Comparison of ENCODE assay signal across 12 mouse cellular contexts in the genomic region with DNA sequence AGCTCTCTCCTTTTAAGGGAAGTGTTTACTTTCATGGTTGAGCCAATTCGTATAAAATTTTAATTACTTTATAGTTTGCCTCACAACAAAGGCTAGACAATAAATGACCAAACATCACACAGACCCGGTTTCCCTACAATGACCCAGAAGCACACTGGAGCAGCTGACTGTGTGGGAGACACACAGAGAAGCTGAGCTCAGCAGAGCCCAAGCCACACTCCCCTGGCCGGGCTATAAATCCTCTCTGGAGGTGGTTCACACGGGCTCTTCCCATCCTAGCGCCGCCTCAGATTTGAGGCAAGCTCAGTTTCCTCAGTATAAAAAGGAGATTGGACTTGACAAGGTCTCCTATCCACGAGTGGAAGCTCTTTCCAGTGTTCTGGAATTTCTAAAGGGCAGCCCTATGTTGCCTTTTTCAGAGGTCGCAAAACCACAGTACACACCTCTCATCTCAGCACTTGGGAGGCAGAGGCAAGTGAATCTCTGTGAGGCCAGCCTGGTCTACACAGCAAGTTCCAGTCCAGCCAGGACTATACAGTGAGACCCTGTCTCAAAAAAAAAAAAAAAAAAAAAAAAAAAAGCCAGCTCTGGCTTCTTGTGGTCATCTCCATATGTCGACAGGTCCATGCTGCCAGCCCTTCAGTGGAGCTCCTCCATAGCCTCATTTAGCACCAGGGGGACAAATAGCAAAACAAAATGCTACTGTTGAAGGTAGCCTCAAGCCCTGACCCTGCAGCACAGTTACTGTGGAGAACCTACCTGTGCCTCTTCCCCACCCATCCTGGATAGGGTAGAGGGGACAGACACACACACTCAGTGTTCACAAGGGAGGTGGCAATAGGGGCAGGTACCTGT.
DNase-seq lines count a peak whose midpoint lies in the region; ATAC-seq lines count a peak whose summit lies in the region.
"Had no signal": no experiment of that assay in that cellular context is flagged by ENCODE, and none has a peak within 500 bp of the region (broad histone marks: within the 10 kb centered on the region; RNA-seq: fewer than 3 reads in every experiment).

No protein-coding gene starts in this region.

- H3K9ac ChIP-seq in lung, embryonic 15.5 days: no peak overlapping the region
- no peak overlapping the region for H3K9ac ChIP-seq in hindbrain, embryonic 16.5 days (ENCODE audit: low read depth, low read length)
- H3K9ac ChIP-seq: embryonic facial prominence, embryonic 12.5 days; hindbrain, embryonic 15.5 days; liver, embryonic 13.5 days had no signal

- peak overlapping the region; percentile 38 for H3K4me2 ChIP-seq in lung, embryonic 15.5 days
- no peak overlapping the region for H3K4me2 ChIP-seq in hindbrain, embryonic 16.5 days (ENCODE audit: low read length)
- H3K4me2 ChIP-seq: embryonic facial prominence, embryonic 12.5 days; hindbrain, embryonic 15.5 days; liver, embryonic 13.5 days had no signal

- no peak for ATAC-seq in lung, embryonic 15.5 days (ENCODE audit: borderline replicate concordance, extremely low read depth, low FRiP score, low TSS enrichment)
- ATAC-seq in hindbrain, embryonic 16.5 days: no peak
- ATAC-seq: CD4-positive, CD25-positive, alpha-beta regulatory T cell, adult 4 months had no signal

- H3K4me1 ChIP-seq in heart, embryonic 10.5 days: peaks cover 29% of the 10 kb centered on the region
- H3K4me1 ChIP-seq in lung, embryonic 15.5 days: peaks cover 40% of the 10 kb centered on the region
- H3K4me1 ChIP-seq in hindbrain, embryonic 16.5 days (ENCODE audit: control insufficient read depth, insufficient read depth, low read depth, low read length): no peaks in the 10 kb centered on the region
- H3K4me1 ChIP-seq: hindbrain, embryonic 15.5 days had no signal

- no peak for DNase-seq in heart, embryonic 10.5 days (ENCODE audit: low spot score)
- no peak for DNase-seq in heart, adult 9 months (ENCODE audit: low spot score in 2 of 2)
- no peak for DNase-seq in lung, adult 18-20 months
- peak; percentile 74 for DNase-seq in brain, adult 2 months (ENCODE audit: low read depth, low spot score)
- peak; percentile 54 to 56 for DNase-seq in cerebellum, postnatal 36 days
- DNase-seq: liver, embryonic 13.5 days had no signal

- no peak overlapping the region for H3K4me3 ChIP-seq in heart, embryonic 10.5 days
- no peak overlapping the region for H3K4me3 ChIP-seq in lung, embryonic 15.5 days
- no peak overlapping the region for H3K4me3 ChIP-seq in hindbrain, embryonic 16.5 days (ENCODE audit: low read length)
- H3K4me3 ChIP-seq: embryonic facial prominence, embryonic 12.5 days; hindbrain, embryonic 15.5 days; liver, embryonic 13.5 days had no signal

- no peaks in the 10 kb centered on the region for H3K9me3 ChIP-seq in heart, embryonic 10.5 days
- H3K9me3 ChIP-seq in lung, embryonic 15.5 days: no peaks in the 10 kb centered on the region
- no peaks in the 10 kb centered on the region for H3K9me3 ChIP-seq in hindbrain, embryonic 16.5 days (ENCODE audit: control insufficient read depth, low read length)
- H3K9me3 ChIP-seq: embryonic facial prominence, embryonic 12.5 days; hindbrain, embryonic 15.5 days; liver, embryonic 13.5 days had no signal

- H3K27me3 ChIP-seq in heart, embryonic 10.5 days (ENCODE audit: insufficient read depth, poor library complexity, severe bottlenecking): no peaks in the 10 kb centered on the region
- H3K27me3 ChIP-seq in lung, embryonic 15.5 days: no peaks in the 10 kb centered on the region
- no peaks in the 10 kb centered on the region for H3K27me3 ChIP-seq in hindbrain, embryonic 16.5 days (replicated peaks; ENCODE audit: control insufficient read depth, insufficient read depth, low read length)
- H3K27me3 ChIP-seq: embryonic facial prominence, embryonic 12.5 days; hindbrain, embryonic 15.5 days; liver, embryonic 13.5 days; Patski had no signal

- H3K27ac ChIP-seq in heart, embryonic 10.5 days: 0 out of 2 replicates have a peak overlapping the region, but pooled peaks have one; percentile 13
- H3K27ac ChIP-seq in lung, embryonic 15.5 days: peak overlapping the region; percentile 93
- H3K27ac ChIP-seq in hindbrain, embryonic 16.5 days (ENCODE audit: low read depth, low read length): no peak overlapping the region
- H3K27ac ChIP-seq: embryonic facial prominence, embryonic 12.5 days; hindbrain, embryonic 15.5 days; liver, embryonic 13.5 days had no signal

- 83% methylated on average over 9 of the region's 9 CpGs for WGBS in heart, embryonic 10.5 days
- 65% methylated on average over 9 of the region's 9 CpGs for WGBS in lung, embryonic 15.5 days
- 87% methylated on average over 9 of the region's 9 CpGs for WGBS in hindbrain, embryonic 16.5 days

- H3K36me3 ChIP-seq in heart, embryonic 10.5 days: peaks cover 6% of the 10 kb centered on the region
- no peaks in the 10 kb centered on the region for H3K36me3 ChIP-seq in lung, embryonic 15.5 days
- H3K36me3 ChIP-seq in hindbrain, embryonic 16.5 days (ENCODE audit: control insufficient read depth, insufficient read depth, low read length): peaks cover 12% of the 10 kb centered on the region; the same call in 1 of the 2 replicates
- H3K36me3 ChIP-seq: liver, embryonic 13.5 days had no signal

Comparison
In these comparisons a context has a peak if more than half of its experiments do, and no peak if none do; other contexts are left out.
1. DNase-seq: peak in brain, adult 2 months (single experiment) and cerebellum, postnatal 36 days (2 of 2); none in heart, embryonic 10.5 days (single experiment), heart, adult 9 months (0 of 2) and lung, adult 18-20 months (0 of 2).